Mouse (Mus musculus) Muller cell, postnatal 12 days (primary cell): ENCODE measurements around the gene Fam151a.
"Not testable (repeated sequence)": the region's sequence is repeated elsewhere in the genome, so short reads cannot be mapped to it uniquely, and the experiment has no call there.

Experiments used
- DNase-seq: peaks from one replicate; pipeline ENCODE4 v3.0.0-alpha.2; 2015; ENCODE audit errors: inconsistent ontology term

Gene Fam151a

GRCm38 (mm10) chr4:106776998-106777397 is 43.3 kb downstream of the Fam151a start:
- no peak for DNase-seq

DNA sequence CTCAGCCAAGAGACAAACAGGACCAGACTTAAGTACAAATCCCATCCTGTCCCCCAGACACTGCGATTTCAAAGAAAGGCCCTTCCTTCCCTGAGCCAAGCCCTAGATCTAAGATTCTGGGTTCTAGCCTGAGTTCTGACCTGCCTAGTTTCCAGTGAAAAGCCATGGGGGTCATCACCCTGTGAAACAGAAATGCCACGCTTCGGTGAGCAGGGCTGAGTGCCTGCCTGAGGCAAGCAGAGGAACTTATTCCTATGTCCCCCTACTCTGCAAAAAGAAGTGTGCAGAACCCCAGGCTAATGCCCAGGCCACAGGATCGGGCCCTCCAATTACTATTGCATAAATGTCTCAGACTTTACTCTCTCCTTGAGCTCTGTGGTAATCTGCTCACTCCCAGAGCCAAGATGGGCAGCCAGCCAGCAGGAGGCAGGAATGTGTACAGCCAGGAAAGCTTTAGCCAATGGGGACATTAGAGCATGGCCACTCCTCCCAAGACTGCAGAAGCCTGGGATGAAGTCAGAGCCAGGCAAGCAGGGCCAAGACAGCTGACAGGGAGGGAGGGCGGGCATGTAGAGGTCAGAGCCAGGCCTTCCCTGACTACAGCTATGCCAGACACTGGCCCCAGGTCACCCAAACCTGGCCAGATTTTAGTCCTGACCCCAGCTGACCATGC is 44.6 kb downstream of the Fam151a start:
- peak; percentile 93 for DNase-seq

- peak; percentile 98 for DNase-seq
These were observed 46.4 kb downstream of the Fam151a start for GRCm38 (mm10) chr4:106780045-106780444.

DNA sequence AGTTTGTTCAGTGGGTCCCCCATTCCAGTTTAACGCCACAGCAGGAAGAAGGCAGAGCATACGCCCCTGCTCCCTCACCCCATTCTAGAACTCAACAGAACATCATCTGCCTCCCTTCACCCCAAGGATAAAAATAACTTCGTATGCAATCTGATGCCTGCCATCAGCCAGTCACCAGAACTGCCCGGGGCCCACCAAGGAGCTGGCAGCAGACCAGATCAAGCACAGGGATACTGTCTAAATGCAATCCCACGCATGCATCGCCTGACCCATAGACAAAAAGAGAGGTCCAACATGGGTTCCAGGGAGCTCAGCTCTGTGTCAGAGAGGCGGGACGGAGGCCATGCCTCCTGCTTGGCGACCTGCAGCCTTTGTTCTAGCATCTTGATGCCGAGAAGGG is 49.4 kb downstream of the Fam151a start:
- no peak for DNase-seq

GRCm38 (mm10) chr4:106784806-106785205 is 51.1 kb downstream of the Fam151a start:
- no peak for DNase-seq

GRCm38 (mm10) chr4:106785345-106785744 is 51.7 kb downstream of the Fam151a start:
- no peak for DNase-seq

GRCm38 (mm10) chr4:106785753-106786540 is 52.3 kb downstream of the Fam151a start:
- peak; percentile 81 for DNase-seq

DNA sequence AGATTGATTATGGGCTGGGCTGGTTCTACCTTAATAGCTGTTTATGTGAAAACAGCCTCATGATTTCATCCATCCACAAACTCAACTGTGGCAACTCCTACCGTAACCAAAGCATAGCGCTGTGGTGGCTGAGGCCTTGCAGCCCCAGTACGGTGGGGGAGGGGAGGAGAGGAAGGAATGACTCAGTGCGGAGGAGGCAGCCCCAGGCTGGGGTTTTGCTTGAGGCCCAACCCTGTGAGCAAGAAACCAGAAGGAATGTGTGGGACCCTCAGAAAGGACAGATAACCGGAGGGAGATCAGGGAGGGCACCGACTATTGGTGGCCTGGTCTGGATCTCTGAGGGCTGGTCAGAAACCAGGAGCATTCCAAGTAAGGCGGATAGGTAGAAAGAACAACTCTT is 54.1 kb downstream of the Fam151a start:
- DNase-seq: peak; percentile 75

- no peak for DNase-seq
These were observed 54.9 kb downstream of the Fam151a start for GRCm38 (mm10) chr4:106788627-106789026.

DNA sequence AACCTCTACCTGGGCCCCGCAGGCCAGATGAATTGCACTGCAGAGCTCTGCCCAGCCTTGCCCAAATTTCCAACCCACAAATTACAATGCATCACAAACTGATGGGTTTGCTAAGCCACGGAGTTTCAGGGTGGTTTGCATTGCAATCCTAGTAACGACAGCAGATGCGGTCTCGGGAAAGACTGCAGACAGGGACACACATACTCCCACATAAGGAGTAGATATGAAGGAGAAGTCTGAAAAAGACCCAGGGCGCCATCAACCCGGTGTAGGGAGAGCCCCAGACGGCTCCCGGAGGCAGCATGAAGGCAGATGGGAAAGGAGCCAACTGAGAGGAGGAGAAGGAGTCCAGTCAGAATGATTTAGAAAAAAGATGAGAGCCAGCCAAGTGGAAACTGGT is 56.0 kb downstream of the Fam151a start:
- DNase-seq: peak; percentile 36

GRCm38 (mm10) chr4:106790218-106790617 is 56.5 kb downstream of the Fam151a start:
- not testable (repeated sequence) for DNase-seq

GRCm38 (mm10) chr4:106790938-106791337 is 57.2 kb downstream of the Fam151a start:
- no peak for DNase-seq

DNA sequence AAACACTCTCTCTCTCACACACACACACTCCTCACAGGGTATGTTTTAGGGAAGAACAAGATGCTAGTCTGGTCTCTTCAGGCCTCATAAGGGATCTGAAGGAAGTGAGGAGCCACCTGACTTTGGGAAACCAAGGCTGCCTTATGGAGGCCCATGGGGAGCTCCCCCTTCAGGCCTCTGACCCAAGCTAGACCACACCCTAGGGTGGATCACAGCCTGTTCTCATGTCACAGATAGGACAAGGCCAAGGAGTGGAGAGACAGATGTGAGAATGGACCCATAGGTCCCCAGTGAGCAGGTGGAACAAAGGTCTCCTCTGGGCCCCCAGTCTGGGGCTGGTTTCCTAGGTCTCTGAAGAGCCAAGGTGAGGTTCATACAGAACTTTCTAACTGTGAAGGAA is 58.6 kb downstream of the Fam151a start:
- no peak for DNase-seq

DNA sequence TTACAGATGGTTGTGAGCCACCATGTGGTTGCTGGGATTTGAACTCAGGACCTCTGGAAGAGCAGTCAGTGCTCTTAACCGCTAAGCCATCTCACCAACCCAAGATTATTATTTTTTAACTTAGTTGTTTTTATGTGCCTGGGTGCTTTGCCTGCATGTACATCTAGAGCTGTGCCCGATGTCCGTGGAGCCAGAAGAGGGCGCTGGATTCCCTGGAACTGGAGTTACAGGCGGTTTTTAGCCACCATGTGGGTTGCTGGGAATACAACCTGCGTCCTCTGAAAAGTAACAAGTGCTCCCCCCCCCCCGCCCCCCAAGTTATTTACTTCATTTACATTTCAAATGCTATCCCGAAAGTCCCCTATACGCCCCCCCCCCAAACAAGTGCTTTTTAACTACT is 60.1 kb downstream of the Fam151a start:
- not testable (repeated sequence) for DNase-seq

- DNase-seq: no peak
These were observed 60.6 kb downstream of the Fam151a start for GRCm38 (mm10) chr4:106794247-106794646.

DNA sequence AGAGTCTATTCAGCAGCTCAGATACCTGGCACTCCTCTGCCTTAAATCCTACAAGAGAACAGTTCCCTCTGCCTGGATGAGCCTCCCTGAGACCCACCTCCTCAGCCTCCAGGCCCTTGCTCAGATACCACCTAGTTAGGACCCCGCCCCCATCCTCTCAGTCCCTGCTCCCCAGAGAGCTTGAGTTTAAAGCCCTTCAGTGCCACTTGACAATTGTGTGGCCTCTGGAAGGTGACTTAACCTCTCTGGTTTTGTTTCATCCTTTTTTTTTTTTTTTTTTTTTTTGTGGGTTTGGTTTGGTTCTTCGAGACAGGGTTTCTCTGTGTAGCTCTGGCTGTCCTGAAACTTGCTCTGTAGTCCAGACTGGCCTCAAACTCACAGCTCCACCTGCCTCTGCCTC is 61.6 kb downstream of the Fam151a start:
- no peak for DNase-seq
